Mouse (Mus musculus): Measurements from ENCODE around the gene Smim10l2a. TPM values are rescaled to one million over a fixed set of nuclear protein-coding genes. Genes with fewer than 3 reads are reported as not detected.
"Not testable (repeated sequence)": the region's sequence is repeated elsewhere in the genome, so short reads cannot be mapped to it uniquely, and the experiment has no call there.

Smim10l2a gene
- total RNA-seq (2021): under 1 TPM in 1 of 2 experiments, not detected in 1; 0.09 TPM
- long read RNA-seq, experiment 1: 0 reads
- long read RNA-seq, experiment 2, partial matches to known transcripts: 0 of 1 reads
- long read RNA-seq, experiment 2, other reads (novel, unspliced or antisense): 0 of 1 reads

DNA sequence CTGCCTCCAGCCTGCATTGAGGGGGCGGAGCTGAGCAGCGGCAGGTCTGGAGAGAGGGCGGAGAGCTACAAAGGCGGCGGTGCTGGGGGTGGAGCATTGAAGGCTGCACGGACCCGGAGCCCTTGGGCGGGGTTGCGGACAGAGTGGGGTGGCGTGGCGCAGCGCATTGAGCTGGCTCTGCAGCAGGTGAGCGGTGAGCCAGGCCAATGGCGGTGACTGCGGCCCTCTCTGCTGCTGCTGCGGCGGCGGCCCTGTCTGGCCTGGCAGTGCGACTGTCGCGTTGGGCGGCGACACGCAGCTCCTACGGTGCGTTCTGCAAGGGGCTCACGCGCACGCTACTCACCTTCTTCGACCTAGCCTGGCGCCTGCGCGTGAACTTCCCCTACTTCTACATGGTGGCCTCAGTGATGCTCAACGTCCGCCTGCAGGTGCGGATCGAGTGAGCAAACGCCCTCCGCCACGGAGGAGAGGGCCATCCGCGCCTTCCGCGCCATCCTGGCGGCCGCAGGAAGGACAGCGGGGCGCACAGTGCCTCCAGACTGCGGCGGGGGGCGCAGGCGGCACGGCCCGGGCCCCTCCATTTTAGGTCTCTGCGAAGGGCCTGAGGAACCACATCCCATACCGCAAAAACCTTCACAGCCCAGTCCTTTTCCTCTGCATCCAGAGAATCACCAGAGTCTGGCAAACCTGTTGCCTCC lies at the start of gene Smim10l2a:
Smim10l2a (plus strand) TSS at position 156 of the 698 bp plus-strand sequence.
- not testable (repeated sequence) for DNase-seq (ENCODE audit: low spot score)

GRCm38 (mm10) chrX:56332046-56332445 lies 42.3 kb upstream of the Smim10l2a start:
- no peak for DNase-seq (ENCODE audit: low spot score)

- DNase-seq (ENCODE audit: low spot score): no peak
Measured at GRCm38 (mm10) chrX:56340305-56340704, 34.1 kb upstream of the Smim10l2a start.

GRCm38 (mm10) chrX:56342921-56343320 lies 31.5 kb upstream of the Smim10l2a start:
- no peak for DNase-seq (ENCODE audit: low spot score)

- DNase-seq (ENCODE audit: low spot score): peak; percentile 71
Measured at GRCm38 (mm10) chrX:56346176-56346931, 28.0 kb upstream of the Smim10l2a start, which contains the start of gene Zfp449. Gene Zfp449 (plus strand): TSS chrX:56346400.

GRCm38 (mm10) chrX:56346932-56347253 lies 27.5 kb upstream of the Smim10l2a start:
- peak; percentile 77 for DNase-seq (ENCODE audit: low spot score)

DNA sequence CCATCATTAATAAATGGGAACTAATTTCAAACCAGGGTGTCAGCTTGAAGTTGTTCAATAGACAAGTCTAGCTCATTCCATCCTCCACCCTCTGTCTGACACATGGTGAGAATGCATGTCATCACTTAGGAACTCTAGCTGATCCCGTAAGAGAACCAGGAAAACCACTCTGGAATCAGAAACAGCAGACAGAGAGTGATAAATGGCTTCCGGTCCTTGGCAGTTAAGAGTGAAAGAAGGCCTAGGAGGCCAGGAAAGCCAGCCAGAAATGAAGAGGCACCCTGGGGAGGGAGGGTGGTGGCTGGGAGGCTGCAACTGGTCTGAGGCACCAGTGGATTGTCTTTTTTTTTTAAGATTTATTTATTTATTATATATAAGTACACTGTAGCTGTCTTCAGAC lies 6.5 kb downstream of the Smim10l2a start:
- DNase-seq (ENCODE audit: low spot score): no peak

- no peak for DNase-seq (ENCODE audit: low spot score)
Measured at GRCm38 (mm10) chrX:56384142-56384541, 9.8 kb downstream of the Smim10l2a start.

GRCm38 (mm10) chrX:56404646-56405045 lies 30.3 kb downstream of the Smim10l2a start:
- no peak for DNase-seq (ENCODE audit: low spot score)

GRCm38 (mm10) chrX:56405482-56405881 lies 31.1 kb downstream of the Smim10l2a start:
- no peak for DNase-seq (ENCODE audit: low spot score)

- no peak for DNase-seq (ENCODE audit: low spot score)
Measured at GRCm38 (mm10) chrX:56406128-56406527, 31.7 kb downstream of the Smim10l2a start.

DNA sequence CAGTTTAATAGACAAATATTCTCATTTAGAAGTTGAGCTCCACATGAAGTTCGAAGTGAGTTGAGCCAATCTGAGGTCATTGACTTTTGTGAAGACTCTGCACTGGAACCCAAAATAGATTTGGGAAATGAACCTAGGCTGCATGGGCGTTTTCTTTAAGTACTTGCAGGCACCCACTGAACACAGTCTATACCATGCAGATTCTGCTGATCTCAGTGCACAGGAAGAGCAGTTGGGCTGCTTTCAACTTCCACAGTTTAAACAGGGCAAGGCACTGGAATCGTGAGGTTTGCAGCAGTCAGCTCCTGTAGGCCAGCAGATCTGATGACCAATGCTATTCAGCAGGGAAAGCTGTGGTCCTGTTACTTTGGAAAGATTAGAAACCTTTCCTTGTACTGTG lies 41.9 kb downstream of the Smim10l2a start:
- DNase-seq (ENCODE audit: low spot score): no peak

DNA sequence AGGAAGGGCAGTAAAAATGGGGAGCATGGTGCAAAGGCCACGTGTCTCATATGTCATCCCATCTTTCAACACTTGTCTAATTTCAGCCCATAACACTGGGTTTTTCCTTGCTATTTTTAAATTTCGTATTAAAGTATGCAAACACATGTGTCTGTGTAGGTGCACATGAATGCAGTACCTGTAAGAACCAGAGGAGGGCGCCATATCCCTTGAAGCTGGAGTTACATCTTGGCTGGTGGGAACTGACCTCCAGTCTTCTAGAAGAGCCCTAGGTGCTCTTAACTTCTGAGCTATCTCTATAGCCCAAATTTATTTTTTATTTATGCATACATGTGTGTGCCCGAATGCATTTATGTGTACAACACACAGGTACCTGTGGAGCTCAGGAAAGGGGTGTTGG lies 43.2 kb downstream of the Smim10l2a start:
- no peak for DNase-seq (ENCODE audit: low spot score)

Other genes starting within 250 kb of the Smim10l2a start
- not detected for gene 3830403N18Rik, start 238.0 kb upstream of the Smim10l2a start, total RNA-seq (2021)
- gene Gm773, start 161.7 kb upstream of the Smim10l2a start, total RNA-seq (2021): not detected
- gene Zfp449, start 28.2 kb upstream of the Smim10l2a start, total RNA-seq (2021): 1 to 10 TPM; 2.4 to 2.8 TPM
- gene Gm2174, start 73.4 kb downstream of the Smim10l2a start, total RNA-seq (2021): 1 to 10 TPM in 1 of 2 experiments, not detected in 1; 1.1 TPM
- 1 to 10 TPM; 3.4 to 4.8 TPM for gene Ints6l, start 80.3 kb downstream of the Smim10l2a start, total RNA-seq (2021)
- gene Gm10477, start 150.2 kb downstream of the Smim10l2a start, total RNA-seq (2021): not detected
- gene Gm648, start 175.0 kb downstream of the Smim10l2a start, total RNA-seq (2021): not detected
- 10 to 100 TPM; 24.2 to 25.8 TPM for gene Mmgt1, start 223.5 kb downstream of the Smim10l2a start, total RNA-seq (2021)
- 10 to 100 TPM; 25.1 to 26.3 TPM for gene Slc9a6, start 235.2 kb downstream of the Smim10l2a start, total RNA-seq (2021)